Mouse (Mus musculus) G1E-ER4 (cell line): ENCODE data around the gene Ppfia4. TPM values are rescaled to one million over a fixed set of nuclear protein-coding genes. Genes with fewer than 3 reads are reported as not detected.

ENCODE experiments used
- GATA1 ChIP-seq: IDR thresholded peaks from one replicate; pipeline ENCODE4 v1.8.0; 2012; ENCODE audit warnings: low read length, inconsistent platforms
- polyA plus RNA-seq: library from polyadenylated mRNA; stranded (reverse); fragments of >175 nt; gene quantifications from 2 replicates; pipeline ENCODE4 v1.2.3, GENCODE M21; 2012

The Ppfia4 gene
- polyA plus RNA-seq, 1 experiment: 0.08 TPM

DNA sequence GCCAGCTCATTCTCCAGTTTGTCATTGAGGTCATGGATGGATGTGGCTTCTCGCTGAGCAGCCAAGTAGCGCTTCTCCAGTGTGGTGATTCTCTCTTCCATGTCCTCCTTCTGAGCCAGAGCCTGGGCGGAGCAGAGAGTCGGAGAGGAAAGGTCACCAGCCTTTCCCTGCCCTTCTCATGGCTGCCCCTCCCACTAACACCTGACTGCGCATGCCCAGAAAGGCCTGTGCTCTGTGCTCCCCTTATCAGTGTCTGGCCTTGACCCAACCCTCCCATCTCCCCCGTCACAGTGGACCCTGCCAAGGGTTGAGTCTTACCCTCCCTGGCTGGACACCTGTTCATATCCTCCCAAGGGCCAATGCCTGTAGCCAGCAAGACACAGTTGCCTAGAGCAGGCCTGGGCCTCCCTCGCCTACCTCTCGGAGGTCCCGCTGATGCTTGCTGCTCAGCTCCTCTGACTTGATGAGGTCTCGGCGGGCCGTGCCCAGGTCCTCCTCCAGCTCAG lies 5.8 kb downstream of the Ppfia4 start:
- no peak for TF ChIP-seq GATA1

DNA sequence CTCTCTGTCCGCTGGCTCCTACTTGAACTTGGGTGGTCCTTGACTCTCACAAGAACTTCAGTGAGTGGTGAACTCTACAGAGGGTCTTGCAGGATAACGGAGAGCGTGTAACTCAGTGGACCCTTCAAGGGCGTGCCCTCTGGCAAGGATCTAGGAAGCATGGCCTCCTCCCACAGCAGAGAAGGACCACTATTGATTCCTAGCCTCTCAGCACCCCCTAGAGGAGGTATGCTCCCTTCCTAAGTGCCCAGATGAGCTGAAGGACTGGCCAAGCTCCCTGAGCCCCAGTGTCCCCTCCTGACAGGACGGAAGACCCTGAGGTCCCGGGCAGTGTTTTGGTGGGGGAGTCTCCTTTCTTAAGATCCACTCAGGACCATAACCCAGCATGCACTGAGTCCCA lies 10.1 kb downstream of the Ppfia4 start:
- TF ChIP-seq GATA1: no peak

DNA sequence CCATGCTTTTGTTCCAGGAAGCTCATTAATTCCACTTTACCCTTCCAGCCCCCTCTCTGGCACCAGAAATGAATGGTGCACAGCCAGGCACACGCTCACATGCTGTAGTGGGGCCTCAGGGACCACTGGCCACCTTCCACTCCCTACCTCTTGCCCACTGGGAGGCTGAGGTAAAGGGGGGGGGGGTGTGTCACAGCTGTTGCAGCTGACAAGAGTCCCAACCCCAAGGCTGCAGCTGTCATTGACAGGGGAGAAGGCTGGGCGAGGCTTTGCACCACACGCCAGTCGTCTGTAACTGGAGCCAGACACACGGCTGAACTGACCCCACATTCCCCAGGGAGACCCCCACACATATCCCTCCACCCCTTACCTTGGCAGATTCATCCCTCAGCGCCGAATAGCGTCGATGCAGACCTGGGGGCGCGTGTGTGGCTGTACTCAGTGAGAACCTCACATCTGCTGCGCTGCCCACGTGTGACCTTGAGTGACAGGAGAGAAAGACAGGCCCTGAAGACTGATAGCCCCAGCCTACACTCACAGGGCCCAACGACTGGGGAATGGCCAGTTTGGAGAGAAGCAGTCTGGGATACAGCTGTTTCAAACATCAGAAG lies 11.9 kb downstream of the Ppfia4 start:
- no peak for TF ChIP-seq GATA1

DNA sequence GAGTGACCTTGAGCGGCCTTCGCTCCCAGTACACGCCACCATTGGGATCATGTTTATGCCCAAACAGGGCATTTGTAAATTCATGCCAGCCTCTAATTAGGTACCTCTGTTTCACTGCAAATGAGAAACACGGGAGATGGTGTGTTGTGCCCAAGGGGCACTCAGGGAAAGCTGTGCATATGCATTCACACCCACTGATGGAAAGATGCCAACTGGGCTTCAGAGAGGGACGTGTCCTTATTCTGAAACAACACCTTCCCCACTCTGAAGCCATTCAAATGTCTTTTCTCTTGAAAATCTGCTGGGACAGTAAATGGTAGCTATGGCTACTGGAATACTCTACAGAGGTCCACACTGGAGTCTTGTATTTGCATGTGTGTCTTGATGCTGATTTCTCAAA lies 14.5 kb downstream of the Ppfia4 start:
- TF ChIP-seq GATA1: no peak

DNA sequence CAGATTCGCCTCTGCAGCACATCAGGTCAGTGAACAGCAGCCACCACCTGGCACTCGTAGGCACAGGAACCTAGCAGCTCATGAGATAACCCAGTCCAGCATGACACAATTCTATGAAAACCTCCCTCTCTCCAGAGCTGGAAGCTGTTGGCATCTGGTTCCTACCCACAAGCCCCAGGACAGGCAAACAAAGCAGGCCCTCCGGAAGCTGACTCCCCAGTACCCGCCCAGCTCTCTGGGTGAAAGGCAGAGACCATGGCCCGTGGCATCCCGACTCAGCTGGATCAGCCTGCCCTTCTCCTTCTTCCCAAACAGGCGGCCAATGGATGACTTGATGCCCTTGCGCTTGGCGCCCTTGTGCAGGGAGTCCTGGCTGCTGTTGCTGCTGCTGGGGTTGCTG lies 16.4 kb downstream of the Ppfia4 start:
- TF ChIP-seq GATA1: no peak

DNA sequence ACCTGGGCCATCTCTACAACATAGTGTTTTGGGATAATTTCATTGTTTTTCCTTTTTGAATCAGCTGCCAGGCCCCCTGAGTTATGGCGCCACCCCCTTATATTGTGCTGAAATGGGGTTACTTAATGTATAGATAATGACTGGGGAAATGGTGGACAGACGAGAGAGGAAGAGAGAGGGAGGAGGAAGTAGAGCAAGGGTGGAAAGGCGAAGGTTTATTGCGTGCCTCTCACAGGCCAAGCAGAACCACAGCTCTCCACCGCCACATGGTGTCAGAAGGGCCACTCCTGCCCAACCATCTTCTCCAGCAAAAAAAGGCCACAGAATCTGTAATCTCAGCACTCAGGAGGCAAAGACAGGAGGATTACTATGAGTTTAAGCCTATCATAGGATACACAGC lies 17.5 kb downstream of the Ppfia4 start:
- TF ChIP-seq GATA1: no peak

DNA sequence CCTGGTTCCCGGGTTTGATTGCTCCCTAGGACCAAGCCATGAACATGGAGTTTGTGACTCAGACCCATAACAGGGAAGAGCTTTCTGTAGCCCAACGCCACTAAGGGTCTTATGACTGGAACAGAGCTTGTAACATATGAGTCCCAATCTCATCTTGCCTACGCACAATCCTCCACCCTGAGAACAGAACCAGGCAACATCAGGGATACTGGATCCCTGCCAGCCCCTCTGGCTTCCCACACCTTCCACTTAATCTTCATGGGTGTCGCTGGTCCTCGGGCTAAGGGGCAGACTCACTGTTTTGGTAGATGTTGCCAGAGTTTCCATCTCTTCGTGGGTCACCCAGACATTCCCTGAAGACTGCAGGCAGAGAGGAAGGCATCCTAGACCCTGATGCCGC lies 21.0 kb downstream of the Ppfia4 start:
- TF ChIP-seq GATA1: no peak

DNA sequence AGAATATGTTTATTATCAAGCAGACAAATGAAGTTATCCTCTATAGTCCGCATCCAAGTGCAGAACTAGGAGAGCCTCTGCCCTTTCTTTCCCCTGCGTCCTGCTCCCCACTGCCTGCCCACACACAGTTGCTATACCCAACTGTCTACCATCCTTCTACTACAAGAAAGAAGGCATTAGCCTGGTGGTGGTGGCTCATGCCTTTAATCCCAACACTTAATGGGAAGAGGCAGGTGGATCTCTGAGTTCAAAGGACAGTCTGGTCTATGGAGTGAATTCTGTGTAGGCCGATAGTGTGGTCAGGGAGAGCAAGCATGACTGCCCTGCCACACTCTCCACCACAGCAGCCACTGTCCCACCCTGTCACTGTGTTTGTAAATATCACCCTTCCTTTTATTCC lies 22.0 kb downstream of the Ppfia4 start:
- no peak for TF ChIP-seq GATA1

DNA sequence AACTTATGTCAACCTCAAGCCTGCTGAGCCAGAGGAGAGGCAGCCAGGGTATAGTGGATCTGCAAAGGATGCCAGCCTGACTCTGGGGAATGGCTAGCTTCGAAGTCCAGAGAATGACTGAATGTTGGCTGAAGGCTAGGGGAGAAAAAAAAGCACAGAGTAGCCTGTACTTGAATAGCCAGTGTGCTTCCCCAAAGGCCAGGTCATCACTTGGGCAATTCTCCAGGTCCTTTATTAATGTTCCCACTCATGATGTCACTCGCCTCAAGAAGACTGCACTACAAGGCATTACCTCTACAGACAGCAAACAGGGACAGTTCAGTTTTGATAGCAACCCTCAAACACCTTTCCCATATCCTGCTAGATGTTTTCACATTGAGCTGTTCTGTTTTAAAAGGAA lies 22.4 kb downstream of the Ppfia4 start:
- no peak for TF ChIP-seq GATA1

DNA sequence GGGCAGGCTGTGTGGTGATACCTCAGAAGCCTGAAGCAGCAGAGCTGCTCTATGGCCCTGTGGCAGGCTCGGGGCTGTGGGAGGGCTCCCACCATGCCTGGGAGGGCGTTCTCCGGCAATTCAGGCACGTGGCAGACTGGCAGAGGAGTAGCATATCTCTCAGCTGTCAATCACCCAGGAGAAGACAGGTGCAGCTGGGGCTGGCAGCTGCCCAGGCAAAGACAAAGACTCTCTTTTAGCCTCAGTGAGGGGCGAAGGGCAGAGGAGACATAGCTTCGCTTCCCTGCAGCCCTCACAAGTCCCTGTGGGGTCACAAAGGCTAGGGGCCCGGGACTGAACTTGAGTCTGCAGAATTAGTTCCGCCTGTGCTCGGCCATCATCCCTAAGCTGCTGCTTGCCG lies 25.3 kb downstream of the Ppfia4 start:
- no peak for TF ChIP-seq GATA1

DNA sequence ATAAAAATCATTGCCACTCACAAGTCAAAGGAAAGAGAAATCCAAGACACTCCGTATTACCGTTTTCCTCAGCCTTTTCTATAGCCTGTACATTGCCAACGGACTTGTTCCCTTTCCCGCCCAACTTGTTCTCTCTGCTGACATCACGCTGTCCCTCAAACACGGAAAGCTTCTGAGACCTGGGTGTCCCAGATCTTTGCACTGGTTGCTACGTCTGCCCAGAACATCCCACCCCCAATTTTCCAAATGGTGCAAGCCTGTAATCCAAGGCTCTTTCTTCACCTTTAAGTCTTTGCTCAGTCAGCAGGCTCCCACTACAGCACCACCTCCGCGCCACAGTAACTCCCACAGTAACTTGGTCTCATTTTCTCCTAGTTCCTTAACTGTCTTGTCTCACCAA lies 27.8 kb downstream of the Ppfia4 start:
- TF ChIP-seq GATA1: no peak

DNA sequence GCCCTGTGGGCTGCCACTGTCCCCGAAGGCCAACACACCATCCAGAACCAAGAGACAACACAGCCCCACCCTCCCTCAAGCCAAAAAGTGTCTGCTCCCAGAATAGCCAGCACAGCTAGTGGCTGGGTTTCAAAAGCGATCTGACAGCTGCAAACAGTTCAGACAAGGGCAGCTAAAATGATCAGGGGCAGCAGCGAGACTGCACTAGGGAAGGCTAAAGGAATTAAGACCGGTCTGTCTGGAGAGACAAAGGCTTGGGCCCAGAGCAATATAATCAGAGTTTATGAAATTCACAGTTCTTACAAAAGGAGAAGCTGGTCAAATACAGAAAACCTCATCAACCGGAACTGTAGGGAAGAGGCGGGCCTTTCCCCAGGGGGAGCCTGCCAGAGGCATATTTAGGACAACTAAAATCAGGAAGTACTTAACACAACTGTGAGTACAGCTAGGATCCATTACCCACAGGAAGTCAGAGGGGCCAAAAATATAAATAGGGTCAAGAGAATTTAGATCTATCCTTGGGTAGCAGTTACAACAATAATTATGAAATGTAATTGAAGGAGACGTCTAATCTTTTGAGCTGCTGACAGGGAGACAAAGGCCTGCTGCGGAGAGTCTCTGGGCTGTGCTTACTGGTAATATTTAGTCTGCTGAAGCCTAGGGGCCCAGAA lies 30.0 kb downstream of the Ppfia4 start:
- no peak for TF ChIP-seq GATA1

DNA sequence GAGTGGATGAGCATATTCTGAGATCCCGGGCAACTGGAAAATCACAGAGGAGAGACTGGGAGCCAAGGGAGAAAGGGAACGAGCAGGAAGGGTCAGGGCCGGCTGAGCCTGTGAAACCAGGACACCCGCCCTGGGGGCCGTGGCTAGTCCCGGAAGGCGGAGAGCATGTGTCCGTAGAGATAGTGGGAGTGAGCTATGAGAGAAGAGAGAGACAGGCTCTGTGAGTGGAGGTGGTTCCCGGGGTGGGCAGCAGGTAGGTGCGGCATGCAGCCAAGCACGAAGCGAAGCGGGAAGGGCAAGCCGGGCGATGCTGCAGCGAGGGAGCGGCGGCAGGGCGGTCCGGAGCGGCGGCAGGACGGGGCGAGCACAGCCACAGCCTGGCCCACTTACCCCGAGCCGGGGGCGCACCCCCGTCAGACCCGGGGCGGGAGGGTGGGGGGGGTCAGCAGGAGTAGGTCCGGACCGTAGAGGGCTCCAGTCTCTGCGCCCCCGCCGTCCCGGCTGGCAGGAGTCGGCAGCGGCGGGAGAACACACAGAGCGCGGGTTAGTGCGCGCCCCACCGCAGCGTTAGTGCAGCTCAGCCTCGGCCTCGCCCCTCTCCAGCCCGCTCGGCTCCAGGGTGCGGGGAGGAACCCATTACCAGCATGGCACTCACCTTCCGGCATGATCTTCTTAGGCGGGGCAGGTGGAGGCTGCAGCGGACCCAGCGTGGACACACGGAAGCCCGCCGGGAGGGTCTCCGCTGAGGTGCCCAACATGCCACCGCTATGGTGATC lies 33.9 kb downstream of the Ppfia4 start:
- no peak for TF ChIP-seq GATA1

DNA sequence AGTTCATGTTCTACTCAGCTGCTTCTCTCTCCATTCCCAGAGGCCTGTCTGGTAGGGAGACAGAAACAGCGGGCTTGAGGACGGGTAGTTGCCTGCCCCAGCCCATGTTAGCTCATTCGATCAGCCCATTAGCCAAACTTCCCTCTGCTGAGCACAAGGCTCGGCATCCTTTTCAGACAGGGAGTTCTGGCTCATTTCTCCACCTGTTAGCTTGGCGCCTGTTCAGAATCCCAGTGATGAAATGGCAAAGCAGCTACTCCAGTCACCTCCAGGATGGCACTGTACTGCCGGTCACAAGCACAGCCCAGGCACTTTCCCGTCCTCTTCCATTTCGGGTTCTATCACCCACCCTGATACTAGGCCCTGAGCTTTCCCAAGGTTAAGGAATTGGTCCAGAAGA lies 35.5 kb downstream of the Ppfia4 start:
- no peak for TF ChIP-seq GATA1

DNA sequence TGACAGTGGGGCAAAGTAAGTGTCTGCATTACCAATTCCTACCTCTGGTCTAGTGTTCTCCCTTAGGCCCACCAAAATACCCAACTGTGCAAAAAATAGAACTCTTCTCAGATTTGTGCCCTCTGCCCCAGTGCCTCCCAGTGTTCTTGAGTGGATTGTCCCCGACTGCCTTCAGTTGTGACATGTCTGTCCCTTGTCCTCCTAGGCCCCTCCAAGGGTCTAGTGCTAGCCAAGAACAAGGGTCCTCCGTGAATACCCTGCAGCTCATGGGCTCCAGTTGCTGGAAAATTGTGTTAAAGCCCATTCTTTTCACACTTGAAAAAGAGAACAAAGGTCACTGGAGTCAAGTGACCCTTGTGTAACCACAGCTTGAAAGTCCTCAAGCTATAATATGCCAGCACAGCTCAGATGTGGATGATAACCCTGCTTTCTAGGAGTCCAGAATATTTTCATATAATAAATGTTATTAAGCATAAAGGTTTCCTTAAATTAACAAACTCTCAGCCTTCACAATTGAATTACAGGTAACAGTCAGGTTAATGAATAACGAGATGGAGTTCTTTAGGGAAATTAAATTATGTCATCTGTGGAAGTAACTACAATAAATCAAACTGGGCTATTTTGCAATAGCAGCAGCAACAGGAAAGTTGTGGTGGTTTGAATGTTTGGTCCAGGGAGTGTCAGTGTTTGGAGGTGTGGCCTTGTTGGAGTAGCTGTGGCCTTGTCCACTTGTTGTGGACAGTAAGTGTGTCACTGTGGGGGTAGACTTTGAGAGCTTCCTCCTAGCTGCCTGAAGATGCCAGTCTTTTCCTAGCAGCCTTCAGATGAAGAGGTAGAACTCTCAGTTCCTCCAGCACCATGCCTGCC lies 38.8 kb downstream of the Ppfia4 start:
- TF ChIP-seq GATA1: no peak

DNA sequence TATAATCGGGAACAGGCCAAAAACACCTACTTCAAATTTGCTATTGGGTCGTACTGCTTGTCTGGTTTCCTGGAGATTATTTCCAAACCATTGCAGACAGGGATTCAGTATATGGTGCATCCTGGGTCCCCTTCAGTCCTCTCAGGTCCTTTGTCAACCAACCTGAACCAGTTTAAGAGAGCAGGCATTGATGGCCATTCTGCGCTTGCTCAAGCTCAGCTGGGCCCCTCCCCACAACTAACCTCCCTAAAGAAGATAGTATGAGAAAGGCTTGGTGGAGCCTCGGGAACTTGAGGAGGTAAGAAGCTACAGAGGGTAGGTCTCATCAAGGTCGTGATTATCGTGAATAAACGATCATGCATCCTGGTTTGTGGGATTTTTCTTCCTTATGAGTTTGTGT lies 39.5 kb downstream of the Ppfia4 start:
- no peak for TF ChIP-seq GATA1
